Mouse (Mus musculus): ENCODE results near the gene Igf1r.

Gene Igf1r

DNA sequence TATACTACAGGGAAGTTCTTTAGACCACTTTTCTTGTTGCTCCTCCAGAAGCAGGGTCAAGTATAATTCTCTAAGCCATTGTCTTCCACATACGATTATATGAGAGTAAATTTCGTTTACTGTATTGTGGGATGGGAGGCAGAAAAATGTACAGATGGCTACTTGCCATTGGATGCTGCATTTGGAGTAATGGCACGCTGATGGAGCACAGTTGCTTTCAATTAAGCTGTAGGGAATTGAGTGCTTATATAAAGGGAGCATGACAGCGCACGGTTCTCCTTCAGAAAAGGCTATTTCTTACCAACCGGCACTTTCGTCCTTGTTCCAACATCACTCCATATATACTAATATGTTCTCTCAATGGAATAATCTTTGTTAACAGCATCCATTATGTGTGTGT, 96.4 kb downstream of the Igf1r start:
- DNase-seq (ENCODE audit: extremely low read depth, low read depth, low spot score) = no peak

DNA sequence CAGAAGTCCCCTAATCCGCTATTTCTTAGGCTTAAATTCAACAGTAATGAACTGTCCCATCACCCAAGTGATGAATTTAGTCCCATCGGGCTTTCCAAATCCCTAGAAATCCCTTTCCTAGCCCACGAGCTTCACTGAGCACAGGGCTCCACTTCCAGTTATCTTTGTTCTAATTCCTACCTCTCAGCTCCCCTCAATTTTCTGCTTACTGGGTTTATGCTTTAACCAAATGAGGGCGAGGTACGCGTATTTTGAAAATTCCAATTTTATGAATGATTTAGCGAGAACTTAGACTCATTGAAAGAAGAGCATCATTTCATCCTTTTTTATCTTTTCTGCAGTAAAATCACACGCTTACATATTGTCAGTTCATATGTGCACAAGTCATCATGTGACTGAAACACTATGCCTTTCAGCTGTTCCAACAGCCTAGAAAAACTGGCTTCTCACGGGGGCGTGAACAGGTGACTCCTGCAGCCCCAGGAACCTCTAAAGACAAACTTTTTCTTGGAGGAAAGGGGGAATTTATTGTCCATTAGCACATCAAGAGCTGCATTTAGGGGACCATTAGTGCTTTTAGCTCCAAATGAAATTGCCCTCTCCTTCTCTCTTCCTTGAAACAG, 100.5 kb downstream of the Igf1r start:
- DNase-seq (ENCODE audit: extremely low read depth, low read depth, low spot score) = no peak

DNA sequence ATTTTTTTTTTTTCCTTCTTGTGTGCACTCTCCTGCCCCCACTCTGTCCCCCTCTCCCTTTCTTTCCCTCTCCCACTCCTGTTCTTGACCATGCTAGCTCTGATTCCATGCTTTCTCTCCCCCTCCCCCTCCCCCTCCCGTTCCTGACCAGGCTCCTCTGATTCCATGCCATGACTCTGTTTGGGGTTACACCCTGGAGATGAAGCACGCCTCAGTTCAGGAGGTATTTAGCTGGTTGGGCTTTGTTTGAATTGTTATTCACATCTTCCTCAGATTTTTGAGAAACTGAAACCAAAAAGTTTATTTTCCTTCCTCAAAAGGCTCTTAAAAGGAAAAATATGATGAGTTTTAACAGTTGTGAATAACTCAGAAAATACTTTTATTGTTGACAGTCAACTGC, 101.9 kb downstream of the Igf1r start:
- no peak for DNase-seq (ENCODE audit: extremely low read depth, low read depth, low spot score)

DNA sequence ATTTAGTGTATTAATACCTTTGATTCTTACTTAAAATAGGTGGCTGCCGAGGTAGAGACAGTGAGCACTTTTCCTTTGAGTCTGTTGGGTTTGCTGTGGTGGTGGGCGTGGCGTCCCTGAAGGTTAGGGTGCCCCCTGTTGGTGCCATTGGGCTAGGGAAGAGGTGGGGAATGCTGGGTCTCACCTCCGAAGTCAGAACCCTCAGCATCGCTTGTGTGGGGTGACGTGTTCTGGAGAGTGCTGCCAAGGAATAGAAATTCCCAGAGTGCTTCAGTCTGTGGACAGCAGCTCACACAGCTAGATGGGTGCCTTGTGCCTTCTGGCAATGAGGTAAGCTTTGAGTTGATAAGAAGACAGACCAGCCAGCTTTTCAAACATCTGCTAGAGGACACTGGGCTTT, 102.3 kb downstream of the Igf1r start:
- DNase-seq (ENCODE audit: extremely low read depth, low read depth, low spot score) = no peak

DNA sequence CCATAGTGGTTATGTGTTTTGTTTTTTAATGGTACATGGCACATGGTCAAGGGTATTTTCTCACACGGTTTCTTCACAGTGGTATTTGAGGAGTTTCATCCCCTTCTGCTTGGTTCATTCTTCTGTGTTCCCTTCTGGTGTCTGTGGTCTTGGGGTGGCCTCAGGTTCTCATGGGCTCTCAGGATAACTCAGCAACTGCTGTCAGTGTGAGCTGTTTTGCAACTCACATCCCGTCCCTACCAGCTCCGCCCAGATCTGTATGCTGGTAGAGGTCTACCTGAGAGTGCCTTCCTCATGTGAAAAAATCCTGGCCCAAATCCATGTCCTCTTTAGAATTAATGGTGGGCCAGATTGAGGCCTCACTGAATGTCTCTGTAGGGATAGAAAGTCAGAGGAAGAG, 104.4 kb downstream of the Igf1r start:
- no peak for DNase-seq (ENCODE audit: extremely low read depth, low read depth, low spot score)

DNA sequence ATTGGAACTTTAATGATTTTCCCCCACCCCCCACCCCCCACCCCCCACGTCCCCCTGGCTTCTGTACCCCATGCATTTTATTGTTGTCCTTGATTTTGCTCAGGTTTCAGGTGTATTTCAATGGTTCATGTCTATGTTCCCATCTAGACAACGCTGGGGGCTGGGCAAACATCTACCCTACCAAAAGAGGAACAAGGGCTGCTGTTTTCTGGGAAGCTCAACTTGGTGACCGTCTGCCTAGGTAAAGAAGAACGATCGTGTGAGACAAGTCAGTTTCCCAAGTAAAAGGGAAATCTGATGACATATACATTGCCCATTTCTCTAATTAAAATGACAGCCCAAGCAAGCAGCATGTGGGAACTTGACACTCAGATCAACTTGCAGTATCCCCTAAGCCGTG, 107.1 kb downstream of the Igf1r start:
- DNase-seq (ENCODE audit: extremely low read depth, low read depth, low spot score) = no peak

DNA sequence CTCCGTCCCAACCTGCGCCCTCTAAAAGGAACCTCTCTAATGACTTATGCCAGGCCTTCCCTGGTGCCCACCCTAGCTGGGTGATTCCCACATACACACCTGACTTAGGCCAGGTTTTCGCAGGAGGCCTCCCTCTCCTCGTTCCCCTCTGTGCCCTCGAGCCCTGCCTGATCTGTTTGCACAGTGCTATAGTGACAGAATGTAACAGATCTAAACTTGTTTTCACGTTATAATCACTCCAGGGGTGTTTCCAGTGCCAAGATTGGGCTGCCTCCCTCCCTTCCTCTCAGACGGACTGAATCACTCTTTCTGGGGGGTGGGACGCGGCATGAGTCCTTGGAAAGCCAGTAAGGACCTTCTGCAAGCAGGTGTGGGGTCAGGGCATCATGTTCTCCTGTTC, 108.8 kb downstream of the Igf1r start:
- no peak for DNase-seq (ENCODE audit: extremely low read depth, low read depth, low spot score)

DNA sequence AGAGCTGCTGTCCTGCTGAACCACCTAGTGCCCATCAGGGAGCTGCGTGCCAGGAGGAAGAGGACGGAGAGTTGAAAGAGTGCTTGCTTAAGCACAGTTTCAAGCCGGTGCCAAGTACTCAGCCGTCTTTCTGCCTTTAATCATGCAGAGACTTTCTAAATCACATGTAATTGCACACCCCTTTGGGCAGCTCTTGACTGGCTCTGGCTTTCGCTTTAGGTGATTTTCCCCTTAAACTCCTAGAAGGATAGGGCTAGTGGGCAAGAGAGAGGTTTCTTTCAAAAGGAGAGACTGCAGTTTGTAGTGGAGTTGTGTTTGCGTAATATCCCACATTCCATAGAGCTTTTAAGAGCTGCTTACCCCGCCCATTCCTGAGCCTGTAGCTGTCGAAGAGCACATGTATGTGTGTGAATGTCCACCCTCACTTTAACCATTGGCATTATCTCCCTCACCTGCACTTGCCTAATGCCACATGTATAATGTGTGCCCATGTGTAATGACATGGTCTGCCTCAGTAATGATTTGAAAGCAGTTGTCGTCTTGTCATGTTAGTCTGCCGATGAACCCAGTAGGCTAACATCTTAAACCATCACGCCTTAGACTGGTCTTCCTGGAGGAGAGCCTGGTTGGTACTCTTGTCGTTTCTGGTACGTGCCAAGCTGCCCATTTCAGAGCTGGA, 109.7 kb downstream of the Igf1r start:
- peak; percentile 57 for DNase-seq (ENCODE audit: extremely low read depth, low read depth, low spot score)

DNA sequence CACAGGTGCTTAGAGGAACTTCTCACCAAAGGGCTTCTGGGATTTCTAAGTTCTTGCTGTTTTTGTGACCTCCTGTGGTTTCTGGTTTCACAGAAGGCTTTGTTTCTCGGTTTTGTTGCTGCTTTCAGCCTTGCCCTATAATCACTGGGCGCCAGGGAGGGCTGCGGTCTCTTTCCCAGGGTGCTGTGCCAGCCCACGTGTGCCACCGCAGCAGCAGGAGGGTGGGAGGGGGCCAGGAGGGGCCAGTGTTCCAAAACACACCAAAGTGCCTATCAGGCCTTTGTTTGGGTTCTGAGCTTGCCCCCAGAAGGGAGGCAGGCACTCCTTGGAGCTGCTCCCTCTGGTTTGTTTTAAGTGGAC, 110.2 kb downstream of the Igf1r start:
- no peak for DNase-seq (ENCODE audit: extremely low read depth, low read depth, low spot score)

DNA sequence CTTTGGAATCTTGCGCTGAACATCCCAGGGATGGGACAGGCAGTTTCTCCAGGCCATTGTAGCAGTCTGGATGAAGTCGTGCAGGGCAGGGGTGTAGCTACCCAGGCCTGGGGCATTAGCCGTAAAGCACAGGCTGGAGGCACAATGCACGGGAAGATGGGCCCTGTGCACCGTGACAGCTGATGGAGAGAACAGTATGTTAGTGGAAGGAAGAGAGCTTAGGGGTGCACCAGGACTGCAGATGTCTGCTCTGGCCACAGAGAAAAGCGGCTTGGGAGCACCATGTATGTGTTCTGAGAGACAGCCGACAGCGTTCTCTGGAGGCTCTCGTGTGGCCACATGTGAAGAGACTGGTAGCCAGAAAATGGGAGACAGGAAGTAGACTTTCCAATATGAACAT, 111.1 kb downstream of the Igf1r start:
- DNase-seq (ENCODE audit: extremely low read depth, low read depth, low spot score) = no peak

DNA sequence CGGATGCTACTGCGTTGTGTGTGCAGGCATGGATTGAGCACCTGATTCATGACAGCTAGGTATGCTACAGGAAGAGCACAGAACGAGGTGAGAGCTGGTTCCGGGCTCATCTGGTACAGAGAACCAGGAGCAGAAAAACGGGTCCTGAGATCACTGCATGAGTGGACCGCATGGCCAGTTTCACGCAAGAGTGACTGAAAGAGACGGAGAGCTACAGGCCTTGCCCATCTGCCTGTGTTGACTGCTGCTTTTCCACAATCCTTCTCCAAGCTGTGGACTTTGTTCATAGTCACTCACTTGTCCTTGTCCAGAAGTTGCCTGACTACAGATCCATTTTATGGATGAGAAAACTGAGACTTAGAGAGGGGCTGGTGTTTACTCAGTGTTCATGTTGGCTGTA, 111.5 kb downstream of the Igf1r start:
- no peak for DNase-seq (ENCODE audit: extremely low read depth, low read depth, low spot score)

DNA sequence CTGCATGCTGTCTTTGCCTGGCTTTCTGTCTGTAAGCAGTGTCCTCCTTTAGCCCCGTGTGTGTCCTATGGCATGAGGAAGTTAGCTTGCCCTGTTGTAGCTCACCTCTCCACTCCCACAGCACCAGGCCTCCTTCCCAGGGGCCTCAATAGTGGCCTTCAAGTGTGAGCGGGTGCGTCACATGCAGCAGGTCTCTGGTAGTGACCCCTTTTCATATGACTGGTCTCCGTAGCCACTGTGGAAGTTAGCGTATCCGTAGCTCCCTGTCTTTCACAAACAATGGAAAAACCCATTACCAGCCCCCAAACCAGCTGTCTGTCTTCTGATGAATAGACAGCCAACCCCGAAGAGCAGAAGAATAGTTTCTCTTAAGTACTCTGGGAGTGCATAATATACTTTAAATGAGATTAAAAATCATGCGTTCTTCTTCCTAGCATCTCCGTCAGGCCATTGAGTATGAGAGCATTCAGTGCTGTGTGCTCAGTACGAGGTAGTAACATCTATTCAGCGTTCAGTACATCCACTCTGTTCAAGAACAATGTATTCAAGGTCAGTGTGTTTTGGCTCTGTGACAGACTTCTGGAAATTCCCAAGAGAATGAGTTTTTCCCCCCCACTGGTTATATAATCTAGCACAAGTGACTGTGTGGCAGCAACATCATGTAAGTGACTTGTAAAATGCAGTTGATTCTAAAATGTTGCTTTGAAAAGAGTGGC, 112.2 kb downstream of the Igf1r start:
- no peak for DNase-seq (ENCODE audit: extremely low read depth, low read depth, low spot score)

DNA sequence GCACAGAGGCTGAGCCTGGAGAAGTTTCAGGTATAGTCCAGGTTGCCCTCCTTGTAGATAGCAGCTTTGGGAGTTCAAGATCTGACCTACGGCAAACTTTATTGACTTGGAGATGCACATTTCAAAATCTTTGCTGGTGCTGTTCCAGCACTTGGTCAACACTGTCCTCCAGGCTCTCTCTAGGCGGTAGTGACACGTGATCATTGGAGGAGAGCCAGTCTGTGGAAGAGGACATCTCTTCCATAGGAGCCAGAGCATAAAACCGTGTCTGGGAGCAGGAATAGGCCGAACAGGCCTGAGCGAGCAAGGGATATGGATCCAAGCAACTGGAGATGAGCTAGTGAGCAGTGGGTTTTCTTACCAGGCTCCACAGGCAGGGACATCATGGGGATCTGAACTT, 113.3 kb downstream of the Igf1r start:
- no peak for DNase-seq (ENCODE audit: extremely low read depth, low read depth, low spot score)

DNA sequence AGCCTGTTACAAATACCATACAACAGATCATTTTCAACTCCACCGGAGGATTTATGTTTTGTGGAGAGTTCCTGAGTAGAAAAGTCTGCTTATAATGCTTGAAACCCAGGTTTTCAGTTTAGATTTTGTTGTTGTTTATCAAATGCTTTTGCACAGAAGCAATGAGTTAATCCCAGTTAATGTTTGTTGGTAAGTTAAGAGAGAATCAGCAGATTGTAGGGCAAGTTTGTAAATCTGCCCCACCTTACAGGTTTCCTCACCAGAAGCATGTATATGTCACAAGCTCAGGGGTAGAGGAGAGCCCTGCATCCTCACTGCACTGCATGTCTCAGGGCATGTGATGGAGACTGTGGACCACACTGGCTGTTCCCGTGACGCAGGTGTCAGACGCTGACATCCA, 114.7 kb downstream of the Igf1r start:
- DNase-seq (ENCODE audit: extremely low read depth, low read depth, low spot score) = no peak

DNA sequence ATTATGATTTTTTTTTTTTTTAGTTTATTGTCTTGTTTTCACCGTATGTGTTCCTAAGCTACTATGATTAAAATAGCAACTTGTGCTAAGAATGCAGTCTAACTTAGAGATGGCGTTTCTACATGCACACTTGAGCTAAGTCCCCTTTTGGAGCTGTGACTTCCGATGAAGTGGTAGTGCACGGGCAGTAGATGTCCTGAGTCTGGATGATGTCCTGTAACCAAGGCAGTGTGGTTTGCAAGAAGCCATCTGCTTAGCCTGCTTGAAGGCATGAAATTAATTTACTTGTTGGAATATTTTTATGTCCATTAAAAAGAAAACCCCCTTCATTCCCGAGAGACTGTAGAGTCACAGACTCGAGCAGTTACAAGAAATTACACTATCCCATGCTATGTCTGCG, 116.7 kb downstream of the Igf1r start:
- no peak for DNase-seq (ENCODE audit: extremely low read depth, low read depth, low spot score)

DNA sequence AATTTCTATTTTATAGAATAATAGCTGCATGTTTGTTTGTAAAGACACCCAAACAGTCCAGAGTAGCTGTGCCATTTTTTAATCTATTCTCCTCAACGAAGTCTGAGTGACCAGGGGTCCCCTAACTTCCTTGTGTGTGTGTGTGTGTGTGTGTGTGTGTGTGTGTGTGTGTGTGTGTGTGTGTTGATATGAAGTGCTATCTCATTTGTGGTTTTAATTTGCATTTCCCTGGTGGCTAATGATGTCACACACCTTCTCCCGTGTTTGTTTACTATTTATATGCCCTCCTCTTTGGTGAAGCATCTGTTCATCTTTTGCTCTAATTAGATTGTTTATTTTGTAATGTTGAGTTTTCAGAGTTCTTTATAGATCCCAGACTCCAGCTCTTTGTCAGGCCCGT, 117.4 kb downstream of the Igf1r start:
- no peak for DNase-seq (ENCODE audit: extremely low read depth, low read depth, low spot score)

DNA sequence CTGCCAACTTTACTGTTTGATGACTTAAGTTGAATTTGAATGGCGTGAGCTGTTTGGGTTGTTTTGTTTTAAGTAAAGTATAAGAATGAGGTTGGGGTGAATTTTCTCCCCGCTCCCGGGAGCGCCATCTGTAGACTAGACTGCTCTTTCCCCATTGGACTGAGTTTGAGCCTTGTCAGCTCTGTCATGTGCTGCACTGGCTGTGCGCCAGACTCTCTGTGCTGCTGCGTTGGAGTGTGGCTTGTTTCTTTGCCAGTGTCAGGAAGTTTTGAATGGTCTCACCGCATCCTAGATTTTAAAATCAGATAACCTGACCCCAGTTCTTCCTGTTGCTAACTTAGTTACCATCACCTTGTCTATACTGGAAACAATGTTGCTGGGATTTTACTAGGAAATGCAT, 118.0 kb downstream of the Igf1r start:
- no peak for DNase-seq (ENCODE audit: extremely low read depth, low read depth, low spot score)

DNA sequence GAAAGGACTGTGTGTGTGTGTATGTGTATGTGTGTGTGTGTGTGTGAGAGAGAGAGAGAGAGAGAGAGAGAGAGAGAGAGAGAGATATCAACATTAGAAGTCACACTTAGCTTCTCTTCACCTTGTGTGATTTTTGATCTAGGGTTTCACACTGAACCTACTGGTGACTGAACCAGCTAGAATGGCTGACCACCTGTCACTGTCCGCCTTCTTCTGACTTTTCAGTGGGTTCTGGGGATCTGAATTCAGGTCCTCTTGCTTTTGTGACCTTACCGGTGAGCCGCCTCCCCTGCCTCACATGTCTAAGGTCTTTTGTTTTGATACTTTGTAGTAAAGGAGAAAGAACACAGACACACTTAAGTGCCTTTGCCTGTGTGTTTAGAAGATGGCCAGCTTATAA, 118.4 kb downstream of the Igf1r start:
- no peak for DNase-seq (ENCODE audit: extremely low read depth, low read depth, low spot score)

DNA sequence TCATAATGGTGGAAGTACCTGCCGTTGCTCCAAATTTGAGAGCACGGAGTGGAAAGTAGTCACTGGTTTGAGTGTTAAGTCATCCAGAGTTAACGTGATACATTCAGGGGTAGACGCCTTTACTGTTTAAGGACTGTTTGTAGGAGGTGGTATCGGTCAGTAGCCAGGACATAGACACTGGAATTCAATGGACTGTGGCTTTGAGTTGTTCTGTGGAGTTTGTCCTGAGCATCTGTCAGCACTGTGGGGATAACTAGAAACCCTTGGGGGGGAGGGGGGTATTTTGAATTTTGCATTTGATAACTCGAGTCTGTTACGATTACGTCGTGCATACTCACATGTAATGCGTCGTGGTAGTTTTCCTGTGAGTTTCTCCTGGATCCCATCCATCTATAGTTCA, 119.1 kb downstream of the Igf1r start:
- DNase-seq (ENCODE audit: extremely low read depth, low read depth, low spot score) = no peak

DNA sequence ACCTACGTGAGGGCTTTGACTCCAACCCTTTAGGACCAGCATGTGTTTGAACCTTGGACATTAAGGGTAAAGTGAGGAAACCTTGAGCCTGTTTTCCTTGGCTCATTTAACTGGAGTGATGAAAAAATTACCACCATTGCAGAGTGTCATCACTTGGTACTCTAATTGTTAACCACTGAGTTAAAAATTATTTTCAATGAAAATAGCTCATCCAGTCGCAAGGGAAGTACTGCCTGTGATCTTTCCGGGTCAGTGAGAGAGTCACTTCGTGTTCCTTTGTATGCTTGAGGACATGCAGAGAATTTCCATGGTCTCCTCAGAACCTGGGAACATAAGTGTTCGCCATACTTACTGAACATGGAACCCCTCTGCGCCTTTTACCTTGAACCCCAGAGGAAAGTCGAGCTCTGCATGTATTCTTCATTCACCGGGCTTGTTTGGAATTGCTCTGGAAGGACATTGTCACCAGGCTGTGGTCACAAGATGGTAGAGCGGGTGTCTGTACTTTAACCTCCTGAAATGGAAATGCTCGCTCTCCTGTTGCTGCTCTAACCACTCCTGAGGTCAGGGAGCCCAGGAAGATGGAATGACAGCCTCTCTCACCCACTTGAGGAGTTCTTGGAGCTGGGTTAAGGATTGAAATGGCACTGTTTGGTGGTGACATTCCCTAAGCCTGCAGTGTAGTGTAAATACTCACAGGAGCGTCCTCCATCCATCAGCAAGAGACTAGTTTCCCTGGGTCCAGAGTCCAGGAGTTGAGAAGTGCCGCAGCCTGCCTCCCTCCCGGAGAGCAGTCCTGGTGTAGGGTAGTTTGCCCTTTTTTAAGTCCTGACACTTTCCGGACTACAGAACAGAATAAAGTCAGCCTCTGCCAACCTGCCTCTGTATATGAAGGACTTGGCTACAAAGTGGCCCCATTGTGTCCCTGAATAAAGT, 120.2 kb downstream of the Igf1r start:
- no peak for DNase-seq (ENCODE audit: extremely low read depth, low read depth, low spot score)

DNA sequence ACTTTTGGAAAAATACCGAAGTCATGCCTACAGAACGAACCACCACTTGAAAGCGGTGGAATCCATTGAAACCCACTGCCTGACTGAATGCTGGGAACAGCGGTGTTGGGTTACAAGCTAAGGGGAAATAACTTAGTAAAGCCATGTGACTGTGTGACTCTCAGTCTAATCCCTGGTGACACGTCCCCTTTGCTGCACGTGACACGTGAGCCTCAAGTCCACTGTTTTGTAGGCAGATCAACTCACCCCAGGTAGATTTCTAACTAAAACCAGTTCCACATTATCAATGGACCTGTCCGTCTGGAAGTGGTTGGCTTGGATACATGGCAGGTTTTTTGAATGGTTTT, 120.8 kb downstream of the Igf1r start:
- no peak for DNase-seq (ENCODE audit: extremely low read depth, low read depth, low spot score)

DNA sequence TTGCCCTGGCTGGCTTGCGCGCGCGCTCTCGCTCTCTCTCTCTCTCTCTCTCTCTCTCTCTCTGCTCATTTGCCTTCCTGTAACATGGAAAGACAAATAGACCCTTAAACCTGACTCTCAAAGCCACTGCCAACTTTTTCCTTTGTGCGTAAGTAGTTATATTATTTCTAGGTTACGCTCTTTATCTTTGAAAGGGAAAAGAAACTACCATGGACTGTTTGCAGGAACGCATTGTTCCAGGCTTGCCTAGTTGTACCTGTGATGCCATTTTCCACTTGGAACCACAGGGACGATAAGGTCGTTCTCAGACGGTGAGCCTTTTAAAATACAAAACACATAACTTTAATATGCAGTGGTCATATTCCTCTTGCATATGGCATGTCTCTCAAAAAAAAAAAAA, 122.1 kb downstream of the Igf1r start:
- DNase-seq (ENCODE audit: extremely low read depth, low read depth, low spot score) = no peak
